Mouse (Mus musculus) kidney, adult 2 months (tissue): ENCODE measurements at regions not wholly inside any gene's neighbourhood (a gene's known extent, or its start where the extent isn't known, plus 50 kb on each side); places are given as distances from the start of the nearest gene placed in this dataset.

Source experiments
- CTCF ChIP-seq: fragments of 200-500 bp; conservative IDR thresholded peaks from 2 replicates; pipeline ENCODE4 v1.5.1; 2011; ENCODE audit warnings: low read depth, mild to moderate bottlenecking, control low read depth, low read length, moderate library complexity, mixed read lengths; ENCODE audit not compliant: insufficient read depth, insufficient read length
- POLR2A ChIP-seq: fragments of 200-500 bp; IDR thresholded peaks from one replicate; pipeline ENCODE4 v1.6.1; 2011; ENCODE audit warnings: low read depth, low read length, control low read depth

GRCm38 (mm10) chr3:35404492-35405390 is 349.2 kb upstream of the Atp11b start:
- TF ChIP-seq CTCF (no peak), POLR2A (no peak)
